Mouse (Mus musculus): ENCODE measurements around the gene Cdkal1. TPM values are rescaled to one million over a fixed set of nuclear protein-coding genes. Genes with fewer than 3 reads are reported as not detected.
A peak's percentile ranks its signal among the peaks of the same experiment; 100 is the strongest.

The Cdkal1 gene
- polyA plus RNA-seq, 1 experiment, result 5.6 TPM

DNA sequence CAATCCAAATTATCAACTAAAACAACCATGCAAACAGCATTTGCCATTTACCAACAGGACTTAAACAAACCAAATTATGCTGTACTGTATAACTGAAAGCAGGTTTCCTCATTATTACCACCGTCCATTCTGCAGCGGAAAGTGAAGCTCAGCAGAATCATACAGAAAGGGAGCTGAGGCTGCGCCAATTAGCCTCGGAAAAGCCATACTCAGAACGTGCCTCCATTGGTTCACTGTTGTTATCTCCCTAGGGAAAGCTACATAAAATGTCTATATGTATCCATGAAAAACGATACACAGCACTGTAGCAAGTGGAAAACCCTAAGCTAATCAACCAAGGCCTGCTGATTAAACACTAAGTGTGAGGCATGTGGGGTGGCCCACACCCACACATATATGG, 130.6 kb downstream of the Cdkal1 start:
- TF ChIP-seq REST (IDR thresholded peaks at IDR 0.05; ENCODE audit: insufficient read depth, insufficient read length) (no peak), E2F4 (IDR thresholded peaks at IDR 0.05; ENCODE audit: insufficient read depth) (no peak), CEBPB (IDR thresholded peaks at IDR 0.05; ENCODE audit: insufficient read depth, poor library complexity, severe bottlenecking) (no peak), USF1 (IDR thresholded peaks at IDR 0.05; ENCODE audit: low read depth) (no peak), POLR2A (IDR thresholded peaks at IDR 0.05; ENCODE audit: insufficient read length, low read depth) (no peak)
- Histone ChIP-seq H3ac (ENCODE audit: control insufficient read depth, insufficient read length) (no peak overlapping the region), H3K4me3 (no peak overlapping the region), H3K27me3 (ENCODE audit: control insufficient read depth, insufficient read depth, insufficient read length) (no peaks in the 10 kb centered on the region), H3K36me3 (ENCODE audit: control insufficient read depth, insufficient read depth) (no peaks in the 10 kb centered on the region), H3K4me2 (ENCODE audit: low read depth) (no peak overlapping the region), H3K79me2 (ENCODE audit: control insufficient read depth, insufficient read depth) (no peaks in the 10 kb centered on the region)

DNA sequence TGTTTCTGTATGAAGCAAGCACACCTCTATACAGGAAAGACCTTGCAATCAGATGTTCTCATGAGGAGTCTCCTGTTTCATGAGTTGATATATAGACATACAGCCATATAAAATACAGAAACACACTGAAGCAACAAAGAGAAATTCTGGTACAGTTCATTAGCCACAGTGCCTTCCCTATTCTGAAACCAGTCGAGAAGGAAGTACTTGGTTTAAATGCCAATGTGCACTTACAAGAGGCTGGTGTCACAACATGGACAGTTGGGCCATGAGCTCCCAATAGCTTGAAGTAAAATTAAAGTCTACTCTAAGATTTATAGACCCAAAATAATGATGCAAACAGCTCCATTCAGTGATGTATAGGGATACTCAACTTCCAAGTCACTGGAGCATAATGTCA, 132.3 kb downstream of the Cdkal1 start:
- no peak overlapping the region for H3K4me2 ChIP-seq (ENCODE audit: low read depth)
- no peak overlapping the region for H3K4me3 ChIP-seq
- no peaks in the 10 kb centered on the region for H3K79me2 ChIP-seq (ENCODE audit: control insufficient read depth, insufficient read depth)
- H3K36me3 ChIP-seq (ENCODE audit: control insufficient read depth, insufficient read depth), result no peaks in the 10 kb centered on the region
- H3ac ChIP-seq (ENCODE audit: control insufficient read depth, insufficient read length), result no peak overlapping the region
- no peaks in the 10 kb centered on the region for H3K27me3 ChIP-seq (ENCODE audit: control insufficient read depth, insufficient read depth, insufficient read length)
- TF ChIP-seq REST (IDR thresholded peaks at IDR 0.05; ENCODE audit: insufficient read depth, insufficient read length) (no peak), TCF12 (IDR thresholded peaks at IDR 0.05; ENCODE audit: insufficient read depth, poor library complexity, severe bottlenecking) (no peak), MYOD1 (IDR thresholded peaks at IDR 0.05; ENCODE audit: control insufficient read depth in 1 of 3, insufficient read length in 2 of 3, low read depth in 2 of 3) (no peak), USF1 (IDR thresholded peaks at IDR 0.05; ENCODE audit: low read depth) (no peak), MAX (IDR thresholded peaks at IDR 0.05; ENCODE audit: low read depth) (no peak), POLR2A (IDR thresholded peaks at IDR 0.05; ENCODE audit: insufficient read length, low read depth) (no peak), MYOG (IDR thresholded peaks at IDR 0.05; ENCODE audit: control insufficient read depth in 1 of 3, insufficient read depth in 1 of 3, insufficient read length in 2 of 3, low read depth in 2 of 3) (no peak), CEBPB (IDR thresholded peaks at IDR 0.05; ENCODE audit: insufficient read depth, poor library complexity, severe bottlenecking) (no peak)

DNA sequence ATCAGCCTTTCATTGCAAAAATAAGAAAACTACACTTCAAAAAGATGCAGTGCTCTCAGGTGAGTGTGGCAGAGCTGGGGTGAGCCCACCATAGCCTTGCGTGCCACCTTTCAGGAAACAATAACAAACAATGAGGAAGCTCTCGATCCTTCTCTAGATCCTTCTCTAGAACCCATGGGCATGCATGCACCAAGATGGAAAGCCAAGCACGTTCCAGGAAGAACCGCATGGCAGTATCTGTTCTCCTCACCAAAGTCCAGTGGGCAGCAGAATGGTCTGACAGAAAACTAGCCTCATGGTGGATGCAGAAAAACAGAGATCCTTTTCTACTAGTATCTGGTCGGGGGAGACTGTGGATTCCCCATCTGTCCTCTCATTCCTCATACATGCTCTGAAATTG, 134.3 kb downstream of the Cdkal1 start:
- H3K27me3 ChIP-seq (ENCODE audit: control insufficient read depth, insufficient read depth, insufficient read length), result no peaks in the 10 kb centered on the region
- H3ac ChIP-seq (ENCODE audit: control insufficient read depth, insufficient read length), result no peak overlapping the region
- no peak overlapping the region for H3K4me2 ChIP-seq (ENCODE audit: low read depth)
- H3K79me2 ChIP-seq (ENCODE audit: control insufficient read depth, insufficient read depth), result no peaks in the 10 kb centered on the region
- peaks cover 6% of the 10 kb centered on the region for H3K36me3 ChIP-seq (ENCODE audit: control insufficient read depth, insufficient read depth)
- no peak for TF ChIP-seq CEBPB (IDR thresholded peaks at IDR 0.05; ENCODE audit: insufficient read depth, poor library complexity, severe bottlenecking)
- no peak for TF ChIP-seq TCF3 (IDR thresholded peaks at IDR 0.05; ENCODE audit: insufficient read length, low read depth)
- no peak for TF ChIP-seq POLR2AphosphoS2 (IDR thresholded peaks at IDR 0.05; ENCODE audit: insufficient read length, low read depth)
- TF ChIP-seq MAX (IDR thresholded peaks at IDR 0.05; ENCODE audit: low read depth), result no peak
- TF ChIP-seq SRF (IDR thresholded peaks at IDR 0.05; ENCODE audit: control insufficient read depth, insufficient read length, low read depth), result no peak
- no peak overlapping the region for H3K4me3 ChIP-seq

DNA sequence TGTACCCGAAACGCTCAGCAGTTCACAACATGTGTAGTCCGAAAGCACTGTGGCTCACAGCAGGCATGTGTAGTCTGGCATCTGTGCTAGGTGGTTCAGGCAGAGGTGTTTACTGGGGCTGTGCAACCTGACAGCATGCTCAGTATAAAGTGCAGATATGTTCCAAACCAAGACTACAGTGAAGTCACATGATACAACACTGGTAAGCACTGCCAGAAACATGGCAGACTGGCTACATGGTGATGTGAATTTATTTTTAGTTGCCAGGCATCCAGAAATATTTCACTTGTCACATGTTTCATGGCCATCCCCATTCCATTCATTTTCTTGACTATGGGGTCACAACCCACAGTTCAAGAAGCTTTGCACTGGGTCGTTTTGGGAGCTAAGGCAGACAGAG, 138.9 kb downstream of the Cdkal1 start:
- peaks cover 6% of the 10 kb centered on the region for H3K36me3 ChIP-seq (ENCODE audit: control insufficient read depth, insufficient read depth)
- H3ac ChIP-seq (ENCODE audit: control insufficient read depth, insufficient read length), result no peak overlapping the region
- no peaks in the 10 kb centered on the region for H3K27me3 ChIP-seq (ENCODE audit: control insufficient read depth, insufficient read depth, insufficient read length)
- H3K4me3 ChIP-seq, result no peak overlapping the region
- TF ChIP-seq REST (IDR thresholded peaks at IDR 0.05; ENCODE audit: insufficient read depth, insufficient read length) (no peak), E2F4 (IDR thresholded peaks at IDR 0.05; ENCODE audit: insufficient read depth) (no peak), SRF (IDR thresholded peaks at IDR 0.05; ENCODE audit: control insufficient read depth, insufficient read length, low read depth) (no peak), USF1 (IDR thresholded peaks at IDR 0.05; ENCODE audit: low read depth) (no peak), POLR2AphosphoS2 (IDR thresholded peaks at IDR 0.05; ENCODE audit: insufficient read length, low read depth) (no peak), MYOG (IDR thresholded peaks at IDR 0.05; ENCODE audit: control insufficient read depth in 1 of 3, insufficient read depth in 1 of 3, insufficient read length in 2 of 3, low read depth in 2 of 3) (no peak), POLR2A (IDR thresholded peaks at IDR 0.05; ENCODE audit: insufficient read length, low read depth) (no peak), TCF3 (IDR thresholded peaks at IDR 0.05; ENCODE audit: insufficient read length, low read depth) (no peak), CEBPB (IDR thresholded peaks at IDR 0.05; ENCODE audit: insufficient read depth, poor library complexity, severe bottlenecking) (no peak), MYOD1 (IDR thresholded peaks at IDR 0.05; ENCODE audit: control insufficient read depth in 1 of 3, insufficient read length in 2 of 3, low read depth in 2 of 3) (no peak), MAX (IDR thresholded peaks at IDR 0.05; ENCODE audit: low read depth) (no peak), TCF12 (IDR thresholded peaks at IDR 0.05; ENCODE audit: insufficient read depth, poor library complexity, severe bottlenecking) (no peak)
- H3K79me2 ChIP-seq (ENCODE audit: control insufficient read depth, insufficient read depth), result no peaks in the 10 kb centered on the region
- H3K4me2 ChIP-seq (ENCODE audit: low read depth), result no peak overlapping the region

DNA sequence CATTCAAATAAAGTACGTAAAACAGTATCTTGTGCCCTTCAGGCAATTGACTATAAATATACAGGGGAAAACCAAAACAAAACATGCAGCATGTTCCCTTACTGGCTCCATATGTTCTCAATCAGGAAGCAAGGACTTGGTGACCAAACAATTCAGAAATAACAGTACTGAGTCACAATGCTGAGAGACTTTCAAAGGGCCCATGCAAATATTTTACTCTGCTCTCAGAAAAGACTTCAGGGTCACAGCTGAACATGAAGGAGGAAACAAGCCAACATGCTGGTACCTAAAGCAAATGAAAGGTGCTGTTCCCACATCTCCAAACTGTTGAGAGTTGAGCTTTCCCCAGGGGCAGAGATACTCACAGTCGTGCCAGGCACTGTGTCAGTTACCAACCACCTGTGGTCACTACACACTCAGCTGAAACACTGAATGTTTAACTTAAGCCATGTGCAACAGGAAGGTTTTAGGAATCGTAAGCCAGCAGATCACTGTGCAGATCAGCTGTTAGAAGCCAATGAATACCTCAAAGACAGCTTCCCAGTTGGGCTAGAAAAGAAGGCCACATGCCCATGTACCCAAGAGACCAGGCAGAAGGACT, 140.1 kb downstream of the Cdkal1 start:
- Histone ChIP-seq H3K36me3 (ENCODE audit: control insufficient read depth, insufficient read depth) (peaks cover 6% of the 10 kb centered on the region), H3K4me3 (no peak overlapping the region), H3K27me3 (ENCODE audit: control insufficient read depth, insufficient read depth, insufficient read length) (no peaks in the 10 kb centered on the region), H3K79me2 (ENCODE audit: control insufficient read depth, insufficient read depth) (no peaks in the 10 kb centered on the region), H3ac (ENCODE audit: control insufficient read depth, insufficient read length) (no peak overlapping the region), H3K4me2 (ENCODE audit: low read depth) (no peak overlapping the region)
- TF ChIP-seq MYOD1 (IDR thresholded peaks at IDR 0.05; ENCODE audit: control insufficient read depth in 1 of 3, insufficient read length in 2 of 3, low read depth in 2 of 3) (peak in 1 of 3 experiments; percentile 1), POLR2AphosphoS2 (IDR thresholded peaks at IDR 0.05; ENCODE audit: insufficient read length, low read depth) (no peak)

All from myocyte (in vitro differentiated cells).